Mouse (Mus musculus) thymus, postnatal 25 days (tissue): ENCODE results near the gene P2ry13.

Experiments
- DNase-seq: peaks from one replicate; pipeline ENCODE4 v3.0.0; 2022

P2ry13 gene

GRCm38 (mm10) chr3:59210727-59211126, at the start of gene P2ry13:
Gene P2ry13, minus strand, starts transcription at chr3:59210882.
- no peak for DNase-seq

- DNase-seq = peak; percentile 87
These were observed 47.3 kb upstream of the P2ry13 start for GRCm38 (mm10) chr3:59257740-59258664.

GRCm38 (mm10) chr3:59250454-59250853, 39.8 kb upstream of the P2ry13 start:
- no peak for DNase-seq

GRCm38 (mm10) chr3:59248031-59248430, 37.3 kb upstream of the P2ry13 start:
- no peak for DNase-seq

GRCm38 (mm10) chr3:59243384-59243783, 32.7 kb upstream of the P2ry13 start:
- DNase-seq = no peak

GRCm38 (mm10) chr3:59234878-59235277, 24.2 kb upstream of the P2ry13 start:
- DNase-seq = peak; percentile 60

GRCm38 (mm10) chr3:59230912-59231311, 20.2 kb upstream of the P2ry13 start:
- DNase-seq = no peak

- peak; percentile 55 for DNase-seq
These were observed 18.3 kb upstream of the P2ry13 start for GRCm38 (mm10) chr3:59228730-59229551.

GRCm38 (mm10) chr3:59227696-59228095, 17.0 kb upstream of the P2ry13 start:
- DNase-seq = no peak

GRCm38 (mm10) chr3:59225411-59225810, 14.7 kb upstream of the P2ry13 start:
- DNase-seq = no peak

- DNase-seq = no peak
These were observed 11.6 kb upstream of the P2ry13 start for GRCm38 (mm10) chr3:59222303-59222702.

- no peak for DNase-seq
These were observed 8.6 kb upstream of the P2ry13 start for GRCm38 (mm10) chr3:59219326-59219725.

GRCm38 (mm10) chr3:59217211-59217610, 6.5 kb upstream of the P2ry13 start:
- DNase-seq = no peak

- DNase-seq = no peak
These were observed 1.7 kb upstream of the P2ry13 start for GRCm38 (mm10) chr3:59212404-59212803.

GRCm38 (mm10) chr3:59211784-59212183, 1.1 kb upstream of the P2ry13 start:
- DNase-seq = no peak

GRCm38 (mm10) chr3:59210089-59210488, 593 bp downstream of the P2ry13 start:
- DNase-seq = no peak

GRCm38 (mm10) chr3:59208650-59209548, 1.8 kb downstream of the P2ry13 start:
- no peak for DNase-seq

GRCm38 (mm10) chr3:59205941-59206340, 4.7 kb downstream of the P2ry13 start:
- DNase-seq = peak; percentile 60

- DNase-seq = no peak
These were observed 5.8 kb downstream of the P2ry13 start for GRCm38 (mm10) chr3:59204719-59205503.

GRCm38 (mm10) chr3:59203802-59204520, 6.7 kb downstream of the P2ry13 start:
- DNase-seq = no peak

- no peak for DNase-seq
These were observed 13.2 kb downstream of the P2ry13 start for GRCm38 (mm10) chr3:59197329-59197948.
